Mouse (Mus musculus) layer of hippocampus, postnatal 25 days (tissue): ENCODE results near the gene Htra3. TPM values are rescaled to one million over a fixed set of nuclear protein-coding genes. Genes with fewer than 3 reads are reported as not detected.

Experiments
- DNase-seq, 2 experiments: peaks; one replicate each; pipeline ENCODE4 v3.0.0; 2022; ENCODE audit warnings: mixed read lengths in 2 of 2, low spot score in 1 of 2; ENCODE audit errors: extremely low spot score in 1 of 2
- total RNA-seq, 2 experiments: library from RNA; stranded (reverse); gene quantifications; 2 replicates each; pipeline ENCODE4 v1.2.3; 2021

Htra3 gene
- total RNA-seq, 2 experiments from 2014 or later, result 5.9 to 8.0 TPM

- DNase-seq, result no peak
These were observed 54.8 kb downstream of the Htra3 start for GRCm38 (mm10) chr5:35624751-35625239.

GRCm38 (mm10) chr5:35623831-35624230 lies 55.8 kb downstream of the Htra3 start:
- no peak for DNase-seq

GRCm38 (mm10) chr5:35621114-35621513 lies 58.5 kb downstream of the Htra3 start:
- no peak for DNase-seq

GRCm38 (mm10) chr5:35616943-35617342 lies 62.6 kb downstream of the Htra3 start:
- DNase-seq, result no peak

GRCm38 (mm10) chr5:35612722-35613121 lies 66.9 kb downstream of the Htra3 start:
- DNase-seq, result no peak

- DNase-seq, result peak in 1 of 2 experiments; percentile 22
These were observed 67.7 kb downstream of the Htra3 start for GRCm38 (mm10) chr5:35611900-35612299.

- DNase-seq, result no peak
These were observed 68.4 kb downstream of the Htra3 start for GRCm38 (mm10) chr5:35611170-35611569.

- no peak for DNase-seq
These were observed 69.2 kb downstream of the Htra3 start for GRCm38 (mm10) chr5:35610381-35610780.

GRCm38 (mm10) chr5:35609971-35610370 lies 69.6 kb downstream of the Htra3 start:
- no peak for DNase-seq

- no peak for DNase-seq
These were observed 70.2 kb downstream of the Htra3 start for GRCm38 (mm10) chr5:35609381-35609780.

- DNase-seq, result no peak
These were observed 71.0 kb downstream of the Htra3 start for GRCm38 (mm10) chr5:35608559-35608958.

- peak in 1 of 2 experiments; percentile 34 for DNase-seq
These were observed 71.8 kb downstream of the Htra3 start for GRCm38 (mm10) chr5:35607784-35608183.

GRCm38 (mm10) chr5:35606800-35607199 lies 72.8 kb downstream of the Htra3 start:
- DNase-seq, result no peak

GRCm38 (mm10) chr5:35605355-35605754 lies 74.2 kb downstream of the Htra3 start:
- DNase-seq, result no peak

Other genes with a start within 250 kb of the Htra3 start
- under 1 TPM; 0.26 to 0.34 TPM for gene Cpz, start 154.1 kb downstream of the Htra3 start, total RNA-seq
- 1 to 10 TPM; 6.1 to 7.1 TPM for gene Trmt44, start 104.7 kb downstream of the Htra3 start, total RNA-seq
- 10 to 100 TPM; 25.2 to 32.2 TPM for gene Acox3, start 96.7 kb downstream of the Htra3 start, total RNA-seq
- 1 to 10 TPM; 1.5 to 1.6 TPM for gene Sh3tc1, start 60.2 kb upstream of the Htra3 start, total RNA-seq
- gene Ablim2, start 78.1 kb upstream of the Htra3 start, total RNA-seq, result 100 to 1,000 TPM; 123 to 132 TPM
- gene Afap1, start 213.5 kb upstream of the Htra3 start, total RNA-seq, result 10 to 100 TPM; 24.4 to 39.0 TPM